Mouse (Mus musculus) retina, embryonic 14.5 days (tissue): ENCODE data around the gene Ildr1.

Experiments used
- DNase-seq: peaks from one replicate; pipeline ENCODE4 v3.0.0-alpha.2; 2015; ENCODE audit warnings: low spot score

The Ildr1 gene

GRCm38 (mm10) chr16:36693818-36694413 is at the start of gene Ildr1:
Ildr1 (plus strand) TSS chr16:36693978.
- DNase-seq = peak; percentile 15

GRCm38 (mm10) chr16:36645124-36645523 is 48.7 kb upstream of the Ildr1 start:
- no peak for DNase-seq

GRCm38 (mm10) chr16:36649304-36649703 is 44.5 kb upstream of the Ildr1 start:
- DNase-seq = no peak

- no peak for DNase-seq
These were observed 43.3 kb upstream of the Ildr1 start for GRCm38 (mm10) chr16:36650511-36650910.

GRCm38 (mm10) chr16:36651174-36651766 is 42.5 kb upstream of the Ildr1 start:
- no peak for DNase-seq

- no peak for DNase-seq
These were observed 38.6 kb upstream of the Ildr1 start for GRCm38 (mm10) chr16:36655199-36655598.

GRCm38 (mm10) chr16:36655910-36656309 is 37.9 kb upstream of the Ildr1 start:
- no peak for DNase-seq

GRCm38 (mm10) chr16:36661330-36661729 is 32.4 kb upstream of the Ildr1 start:
- no peak for DNase-seq

- DNase-seq = no peak
These were observed 30.3 kb upstream of the Ildr1 start for GRCm38 (mm10) chr16:36663484-36663883.

- DNase-seq = no peak
These were observed 28.0 kb upstream of the Ildr1 start, which contains the start of gene Cd86 for GRCm38 (mm10) chr16:36665782-36666181. Cd86 (minus strand) TSS chr16:36666081.

- no peak for DNase-seq
These were observed 27.2 kb upstream of the Ildr1 start for GRCm38 (mm10) chr16:36666448-36667017.

GRCm38 (mm10) chr16:36670590-36670989 is 23.2 kb upstream of the Ildr1 start:
- no peak for DNase-seq

- no peak for DNase-seq
These were observed 20.6 kb upstream of the Ildr1 start for GRCm38 (mm10) chr16:36673196-36673595.

- no peak for DNase-seq
These were observed 19.1 kb upstream of the Ildr1 start for GRCm38 (mm10) chr16:36674457-36675204.

- DNase-seq = no peak
These were observed 18.5 kb upstream of the Ildr1 start for GRCm38 (mm10) chr16:36675304-36675703.

- no peak for DNase-seq
These were observed 17.9 kb upstream of the Ildr1 start for GRCm38 (mm10) chr16:36675902-36676301.

- no peak for DNase-seq
These were observed 11.9 kb upstream of the Ildr1 start for GRCm38 (mm10) chr16:36681829-36682228.

- DNase-seq = no peak
These were observed 9.4 kb upstream of the Ildr1 start for GRCm38 (mm10) chr16:36684325-36684918.

- DNase-seq = no peak
These were observed 5.7 kb upstream of the Ildr1 start for GRCm38 (mm10) chr16:36688076-36688475.

GRCm38 (mm10) chr16:36691484-36691883 is 2.3 kb upstream of the Ildr1 start:
- DNase-seq = no peak

GRCm38 (mm10) chr16:36694798-36695290 is 1.1 kb downstream of the Ildr1 start:
- peak; percentile 22 for DNase-seq

GRCm38 (mm10) chr16:36697331-36697730 is 3.6 kb downstream of the Ildr1 start:
- DNase-seq = no peak
